Mouse (Mus musculus) CH12.LX (cell line): ENCODE data around the gene Tle6. TPM values are rescaled to one million over a fixed set of nuclear protein-coding genes. Genes with fewer than 3 reads are reported as not detected.
A peak's percentile ranks its signal among the peaks of the same experiment; 100 is the strongest.

Source experiments
- DNase-seq: peaks from one replicate; pipeline ENCODE4 v3.0.0-alpha.2; 2013; ENCODE audit errors: extremely low read depth
- H3K27ac ChIP-seq: 2 replicates; pipeline ENCODE4 v1.5.1; 2012; ENCODE audit warnings: low read depth, mild to moderate bottlenecking, control low read depth, moderate library complexity; ENCODE audit not compliant: insufficient read depth
- H3K27me3 ChIP-seq: replicated peaks from 2 replicates; pipeline ENCODE3; 2012; ENCODE audit warnings: inconsistent platforms
- H3K36me3 ChIP-seq, 2 experiments: replicated peaks in 1 of 2; 2 replicates each; pipeline versions ENCODE3 to v1.6.1; 2012; ENCODE audit warnings: inconsistent platforms in 1 of 2, low read length in 1 of 2, mild to moderate bottlenecking in 1 of 2, mixed read lengths in 1 of 2, moderate library complexity in 1 of 2; ENCODE audit not compliant: control insufficient read depth in 1 of 2, insufficient read depth in 1 of 2
- H3K4me1 ChIP-seq, 2 experiments: 2 replicates each; pipeline ENCODE4 v1.6.1; 2012; ENCODE audit warnings: inconsistent platforms in 1 of 2, moderate library complexity in 1 of 2; ENCODE audit not compliant: insufficient read depth in 2 of 2, control insufficient read depth in 1 of 2
- H3K4me2 ChIP-seq: 2 replicates; pipeline ENCODE4 v1.6.1; 2012; ENCODE audit warnings: low read depth, mild to moderate bottlenecking, control low read depth; ENCODE audit not compliant: poor library complexity, insufficient read depth, severe bottlenecking
- H3K4me3 ChIP-seq, 3 experiments: fragments of 150-350 bp in 1 of 3; sonication (generic) in 1 of 3; replicated peaks in 1 of 3; 2 replicates each; pipeline versions ENCODE3 to v1.5.1; 2011 to 2012; ENCODE audit warnings: low read depth in 2 of 3, low read length in 2 of 3, mild to moderate bottlenecking in 2 of 3, moderate library complexity in 2 of 3, control low read depth in 1 of 3, improper control_type of control experiment in 1 of 3, inconsistent platforms in 1 of 3, mixed read lengths in 1 of 3; ENCODE audit not compliant: poor library complexity in 1 of 3
- H3K79me2 ChIP-seq: replicated peaks from 2 replicates; pipeline ENCODE4 v1.6.1; 2012; ENCODE audit warnings: mild to moderate bottlenecking, moderate library complexity; ENCODE audit not compliant: control insufficient read depth, poor library complexity, insufficient read depth, severe bottlenecking; ENCODE audit errors: extremely low read depth
- H3K9ac ChIP-seq: 2 replicates; pipeline ENCODE4 v1.6.1; 2012; ENCODE audit warnings: low read depth, mild to moderate bottlenecking, control low read depth, moderate library complexity; ENCODE audit not compliant: insufficient read depth
- H3K9me3 ChIP-seq: replicated peaks from 2 replicates; pipeline ENCODE3; 2012; ENCODE audit warnings: low read length, inconsistent platforms, mixed read lengths
- BHLHE40 ChIP-seq: IDR thresholded peaks from 2 replicates; pipeline ENCODE4 v1.6.1; 2011; ENCODE audit warnings: mild to moderate bottlenecking, low read depth, low read length, improper control_type of control experiment
- CHD1 ChIP-seq: IDR thresholded peaks from 2 replicates; pipeline ENCODE4 v1.6.1; 2012; ENCODE audit warnings: low read depth, low read length, improper control_type of control experiment, inconsistent platforms
- CHD2 ChIP-seq: IDR thresholded peaks from 2 replicates; pipeline ENCODE4 v1.6.1; 2011; ENCODE audit warnings: low read length, improper control_type of control experiment
- CTCF ChIP-seq, 2 experiments: IDR thresholded peaks in 1 of 2; conservative IDR thresholded peaks in 1 of 2; 2 replicates each; pipeline ENCODE4 v1.5.1; 2011 to 2012; ENCODE audit warnings: low read depth in 2 of 2, low read length in 2 of 2, improper control_type of control experiment in 1 of 2, inconsistent platforms in 1 of 2, mild to moderate bottlenecking in 1 of 2, moderate library complexity in 1 of 2
- ELF1 ChIP-seq: IDR thresholded peaks from 2 replicates; pipeline ENCODE4 v1.6.1; 2014; ENCODE audit warnings: low read depth, mild to moderate bottlenecking, inconsistent platforms, low read length, improper control_type of control experiment
- GABPA ChIP-seq: IDR thresholded peaks from 2 replicates; pipeline ENCODE4 v1.6.1; 2012; ENCODE audit warnings: low read depth, low read length, improper control_type of control experiment, inconsistent platforms; ENCODE audit not compliant: insufficient replicate concordance
- IRF4 ChIP-seq: IDR thresholded peaks from 2 replicates; pipeline ENCODE4 v1.6.1; 2014; ENCODE audit warnings: low read depth, mild to moderate bottlenecking, inconsistent platforms, low read length, improper control_type of control experiment
- JUND ChIP-seq: conservative IDR thresholded peaks from 2 replicates; pipeline ENCODE4 v1.6.1; 2011; ENCODE audit warnings: low read depth, low read length, improper control_type of control experiment
- MAZ ChIP-seq: IDR thresholded peaks from 2 replicates; pipeline ENCODE4 v1.6.1; 2012; ENCODE audit warnings: low read depth, mild to moderate bottlenecking, inconsistent platforms, low read length, improper control_type of control experiment, moderate library complexity
- MEF2A ChIP-seq: IDR thresholded peaks from 2 replicates; pipeline ENCODE4 v1.6.1; 2014; ENCODE audit warnings: low read depth, mild to moderate bottlenecking, inconsistent platforms, low read length, improper control_type of control experiment, borderline replicate concordance
- MXI1 ChIP-seq: IDR thresholded peaks from 2 replicates; pipeline ENCODE4 v1.6.1; 2011; ENCODE audit warnings: mild to moderate bottlenecking, low read depth, low read length, improper control_type of control experiment
- MYC ChIP-seq: IDR thresholded peaks from 2 replicates; pipeline ENCODE4 v1.6.1; 2011; ENCODE audit warnings: low read depth, mild to moderate bottlenecking, improper control_type of control experiment, low read length
- PAX5 ChIP-seq: IDR thresholded peaks from 2 replicates; pipeline ENCODE4 v1.6.1; 2012; ENCODE audit warnings: low read length, inconsistent platforms, mixed read lengths
- POLR2A ChIP-seq: IDR thresholded peaks from 2 replicates; pipeline ENCODE4 v1.6.1; 2011; ENCODE audit warnings: low read depth, mild to moderate bottlenecking, improper control_type of control experiment, low read length
- POLR2AphosphoS2 ChIP-seq: IDR thresholded peaks from 2 replicates; pipeline ENCODE4 v1.6.1; 2011; ENCODE audit warnings: low read depth, low read length, improper control_type of control experiment
- RAD21 ChIP-seq: IDR thresholded peaks from 2 replicates; pipeline ENCODE4 v1.6.1; 2011; ENCODE audit warnings: low read depth, mild to moderate bottlenecking, low read length, improper control_type of control experiment, moderate library complexity
- TCF12 ChIP-seq: IDR thresholded peaks from 2 replicates; pipeline ENCODE4 v1.6.1; 2014; ENCODE audit warnings: low read depth, mild to moderate bottlenecking, inconsistent platforms, low read length, improper control_type of control experiment
- USF1 ChIP-seq: IDR thresholded peaks from 2 replicates; pipeline ENCODE4 v1.6.1; 2014; ENCODE audit warnings: low read depth, mild to moderate bottlenecking, inconsistent platforms, low read length, improper control_type of control experiment
- USF2 ChIP-seq: conservative IDR thresholded peaks from 2 replicates; pipeline ENCODE4 v1.6.1; 2011; ENCODE audit warnings: low read depth, low read length, improper control_type of control experiment
- ZC3H11A ChIP-seq: IDR thresholded peaks from 2 replicates; pipeline ENCODE4 v1.6.1; 2012; ENCODE audit warnings: low read depth, mild to moderate bottlenecking, inconsistent platforms, low read length, improper control_type of control experiment
- ZMIZ1 ChIP-seq: IDR thresholded peaks from 2 replicates; pipeline ENCODE4 v1.6.1; 2012; ENCODE audit warnings: low read depth, mild to moderate bottlenecking, inconsistent platforms, low read length, improper control_type of control experiment
- ZNF384 ChIP-seq: IDR thresholded peaks from 2 replicates; pipeline ENCODE4 v1.6.1; 2012; ENCODE audit warnings: low read depth, low read length, improper control_type of control experiment, inconsistent platforms
- dilution Hi-C: fragments of 300-500 bp; cut with MboI; formaldehyde crosslinking; loops from 2 replicates; pipeline ENCODE4 v1.14.3; 2020; ENCODE audit warnings: low sequenced_read_pairs; ENCODE audit not compliant: extremely low pct_unique_long_range_greater_than_20kb, extremely low pct_ligation_motif_present
- in situ Hi-C: fragments of 300-500 bp; cut with MboI; formaldehyde crosslinking; loops from 3 replicates; pipeline ENCODE4 v1.14.3; 2019; ENCODE audit warnings: low sequenced_read_pairs, low pct_ligation_motif_present, low pct_unique_long_range_greater_than_20kb, mixed read lengths
- polyA plus RNA-seq: library from polyadenylated mRNA; unstranded; fragments of >175 nt; gene quantifications from 2 replicates; pipeline ENCODE4 v1.2.1, GENCODE M21; 2012; ENCODE audit warnings: low read depth; ENCODE audit not compliant: insufficient read length
- total RNA-seq, 2 experiments: library from RNA; depleted of rRNA; stranded (reverse); fragments of 300-350 nt in 1 of 2; fragments of >200 nt in 1 of 2; gene quantifications; 2 replicates each; pipeline ENCODE4 v1.2.3; 2012 to 2014

Gene Tle6
- total and polyA plus RNA-seq, 3 experiments: 0.39 to 1.3 (median 1.2) TPM

DNA sequence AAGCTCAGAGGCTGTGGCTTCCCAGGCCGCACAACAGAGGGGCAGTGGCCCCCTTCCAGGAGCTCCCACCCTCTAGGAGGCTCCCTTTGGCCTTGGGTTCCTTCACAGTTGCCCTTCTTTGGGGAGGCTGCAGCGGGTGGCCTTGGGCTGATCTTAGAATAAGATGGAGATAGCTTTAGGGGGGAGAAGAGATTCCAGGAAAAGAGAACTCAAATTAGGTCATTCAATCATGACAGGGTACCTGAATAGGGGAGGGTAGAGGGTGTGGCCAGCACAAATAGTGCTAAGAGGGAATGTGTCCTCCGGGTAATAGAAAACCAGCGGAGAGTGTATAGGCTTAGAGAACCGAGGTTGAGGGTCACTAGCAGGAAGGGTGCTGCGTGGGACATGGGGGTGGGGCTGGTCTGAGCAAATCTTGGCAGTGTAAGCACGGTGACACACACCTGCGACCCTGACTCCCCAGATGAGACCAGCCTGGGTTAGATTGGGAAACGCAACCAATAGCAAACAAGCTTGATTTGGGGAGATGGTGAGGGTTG lies 28.7 kb downstream of the Tle6 start:
- no peak overlapping the region for H3K4me3 ChIP-seq
- dilution Hi-C loops: no loop called here

DNA sequence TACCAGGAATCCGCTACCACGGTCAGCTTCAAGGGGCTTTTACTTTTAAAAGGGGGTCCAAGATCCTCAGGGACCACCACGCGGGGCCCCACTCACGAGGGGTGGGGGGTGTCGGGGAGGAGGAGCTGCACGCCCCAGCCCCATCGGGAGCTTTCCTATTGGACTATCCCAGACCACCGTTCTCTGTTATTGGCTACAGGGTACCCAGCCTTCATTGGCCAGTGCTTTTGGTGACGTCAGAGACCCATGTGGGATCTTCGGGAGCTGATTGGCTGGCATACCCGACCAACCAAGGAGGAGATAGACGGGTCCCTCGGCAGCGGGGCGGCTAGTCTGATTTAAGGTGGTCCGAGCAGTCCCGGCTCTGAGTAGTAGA lies 29.4 kb downstream of the Tle6 start:
- peaks cover 7% of the 10 kb centered on the region for H3K9me3 ChIP-seq
- H3K27me3 ChIP-seq: peaks cover 97% of the 10 kb centered on the region
- H3K4me1 ChIP-seq: peaks cover 2 to 9% of the 10 kb centered on the region in 2 experiments; a peak in 2 of 4 replicates
- peak; percentile 96 for DNase-seq
- TF ChIP-seq JUND (0 out of 2 replicates have a peak, but pooled peaks have one; percentile 8), MAZ (peak; percentile 86), MXI1 (peak; percentile 6; the same call in 1 of the 2 replicates), MEF2A (no peak), CHD2 (peak; percentile 79), BHLHE40 (peak; percentile 58)
- in situ Hi-C loops (no loop called here), dilution Hi-C loops (no loop called here)
- peak overlapping the region; percentile 94 for H3K4me2 ChIP-seq
- peak overlapping the region; percentile 49 for H3K9ac ChIP-seq
- peak overlapping the region; percentile 42 to 61 (median 57) for H3K4me3 ChIP-seq
- no peak overlapping the region for H3K27ac ChIP-seq
- no peaks in the 10 kb centered on the region for H3K36me3 ChIP-seq
- H3K79me2 ChIP-seq: no peaks in the 10 kb centered on the region

More for the DNA sequence above, 28.7 kb downstream of the Tle6 start:
- peak overlapping the region; percentile 87 for H3K4me2 ChIP-seq
- peaks cover 97% of the 10 kb centered on the region for H3K27me3 ChIP-seq
- in situ Hi-C loops: no loop called here
- H3K9me3 ChIP-seq: peaks cover 7% of the 10 kb centered on the region
- H3K9ac ChIP-seq: no peak overlapping the region
- TF ChIP-seq TCF12 (no peak), MXI1 (no peak), ZC3H11A (no peak), USF1 (no peak), MYC (no peak), RAD21 (no peak), ZMIZ1 (no peak), GABPA (no peak), CHD1 (no peak), ELF1 (no peak), IRF4 (no peak), USF2 (no peak), PAX5 (no peak), JUND (no peak), POLR2A (no peak), MAZ (no peak), CTCF (conservative IDR thresholded peaks at IDR 0.05 in 1 of 2, IDR thresholded peaks at IDR 0.05 in 1 of 2; ENCODE audit: low read depth in 2 of 2, low read length in 2 of 2) (no peak), ZNF384 (no peak), MEF2A (no peak), POLR2AphosphoS2 (no peak)
- H3K4me1 ChIP-seq: peaks cover 2 to 9% of the 10 kb centered on the region in 2 experiments; a peak in 2 of 4 replicates
- no peaks in the 10 kb centered on the region for H3K36me3 ChIP-seq
- no peak overlapping the region for H3K27ac ChIP-seq
- H3K79me2 ChIP-seq: no peaks in the 10 kb centered on the region
- no peak for DNase-seq
